Mouse (Mus musculus): Measurements from ENCODE around the gene Lrmda. TPM values are rescaled to one million over a fixed set of nuclear protein-coding genes. Genes with fewer than 3 reads are reported as not detected.
"Not testable (repeated sequence)": the region's sequence is repeated elsewhere in the genome, so short reads cannot be mapped to it uniquely, and the experiment has no call there.

The Lrmda gene
- total RNA-seq, 2 experiments from 2014 or later = 1.7 to 3.8 TPM

GRCm38 (mm10) chr14:22800871-22801636, 781.5 kb downstream of the Lrmda start:
- no peak for DNase-seq

GRCm38 (mm10) chr14:22801714-22802113, 782.2 kb downstream of the Lrmda start:
- DNase-seq = not testable (repeated sequence)

GRCm38 (mm10) chr14:22807324-22807723, 787.8 kb downstream of the Lrmda start:
- no peak for DNase-seq

GRCm38 (mm10) chr14:22807726-22808594, 788.4 kb downstream of the Lrmda start:
- peak; percentile 41 for DNase-seq

- no peak for DNase-seq
Observed at GRCm38 (mm10) chr14:22808595-22809166, 789.2 kb downstream of the Lrmda start.

GRCm38 (mm10) chr14:22809229-22809628, 789.7 kb downstream of the Lrmda start:
- no peak for DNase-seq

GRCm38 (mm10) chr14:22810531-22810930, 791.0 kb downstream of the Lrmda start:
- DNase-seq = no peak

GRCm38 (mm10) chr14:22812824-22813223, 793.3 kb downstream of the Lrmda start:
- no peak for DNase-seq

- DNase-seq = no peak
Observed at GRCm38 (mm10) chr14:22813389-22813788, 793.9 kb downstream of the Lrmda start.

GRCm38 (mm10) chr14:22814811-22815345, 795.4 kb downstream of the Lrmda start:
- DNase-seq = no peak

GRCm38 (mm10) chr14:22817346-22818201, 798.1 kb downstream of the Lrmda start:
- peak; percentile 29 for DNase-seq

- DNase-seq = no peak
Observed at GRCm38 (mm10) chr14:22818202-22818530, 798.7 kb downstream of the Lrmda start.

GRCm38 (mm10) chr14:22822942-22823341, 803.4 kb downstream of the Lrmda start:
- DNase-seq = no peak

GRCm38 (mm10) chr14:22826825-22827224, 807.3 kb downstream of the Lrmda start:
- no peak for DNase-seq

GRCm38 (mm10) chr14:22837058-22837457, 817.5 kb downstream of the Lrmda start:
- no peak for DNase-seq

- no peak for DNase-seq
Observed at GRCm38 (mm10) chr14:22841136-22841535, 821.6 kb downstream of the Lrmda start.

- no peak for DNase-seq
Observed at GRCm38 (mm10) chr14:22844006-22844405, 824.5 kb downstream of the Lrmda start.

- DNase-seq = no peak
Observed at GRCm38 (mm10) chr14:22845401-22845800, 825.9 kb downstream of the Lrmda start.

- peak; percentile 42 for DNase-seq
Observed at GRCm38 (mm10) chr14:22847011-22847786, 827.7 kb downstream of the Lrmda start.

GRCm38 (mm10) chr14:22849108-22849507, 829.6 kb downstream of the Lrmda start:
- peak; percentile 29 for DNase-seq

- DNase-seq = no peak
Observed at GRCm38 (mm10) chr14:22860631-22861030, 841.1 kb downstream of the Lrmda start.
